Mouse (Mus musculus) lung, embryonic 16.5 days (tissue): ENCODE measurements at regions not wholly inside any gene's neighbourhood (a gene's known extent, or its start where the extent isn't known, plus 50 kb on each side); places are given as distances from the start of the nearest gene placed in this dataset.

Experiments
- ATAC-seq: fragments of 200-750 bp; cut with Nextera tagmentation; 2 replicates; pipeline ENCODE4 v1.8.0; 2017; ENCODE audit warnings: low read depth, mild to moderate bottlenecking, moderate library complexity
- H3K27ac ChIP-seq: fragments of 300-500 bp; sonication (generic); 2 replicates; pipeline ENCODE4 v1.5.1; 2014; ENCODE audit warnings: mild to moderate bottlenecking, control low read depth, low read length
- H3K27me3 ChIP-seq: fragments of 300-500 bp; sonication (generic); 2 replicates; pipeline ENCODE4 v1.6.1; 2014; ENCODE audit warnings: low read depth, low read length, mixed read lengths; ENCODE audit not compliant: control insufficient read depth, insufficient read depth
- H3K36me3 ChIP-seq: fragments of 300-500 bp; sonication (generic); 2 replicates; pipeline ENCODE4 v1.6.1; 2014; ENCODE audit warnings: low read length; ENCODE audit not compliant: control insufficient read depth, insufficient read depth
- H3K4me1 ChIP-seq: fragments of 300-500 bp; sonication (generic); replicated peaks from 2 replicates; pipeline ENCODE4 v1.6.1; 2014; ENCODE audit warnings: low read length, mixed read lengths; ENCODE audit not compliant: control insufficient read depth, insufficient read depth
- H3K4me2 ChIP-seq: fragments of 300-500 bp; sonication (generic); 2 replicates; pipeline ENCODE4 v1.6.1; 2014; ENCODE audit warnings: low read depth, low read length, control low read depth
- H3K4me3 ChIP-seq: fragments of 300-500 bp; sonication (generic); 2 replicates; pipeline ENCODE4 v1.5.1; 2014; ENCODE audit warnings: mild to moderate bottlenecking, low read length, control low read depth
- H3K9ac ChIP-seq: fragments of 300-500 bp; sonication (generic); 2 replicates; pipeline ENCODE4 v1.6.1; 2014; ENCODE audit warnings: low read length, control low read depth
- H3K9me3 ChIP-seq: fragments of 300-500 bp; sonication (generic); 2 replicates; pipeline ENCODE4 v1.6.1; 2016; ENCODE audit warnings: low read length; ENCODE audit not compliant: control insufficient read depth
- WGBS: fragments of 180-500 bp; shearing (Covaris S2); extraction: QIAGEN DNeasy Blood & Tissue Kit; methylation state at CpG from one replicate; pipeline ENCODE4 v1.1.7; 2014; 5-methylcytosine and 5-hydroxymethylcytosine counted together

DNA sequence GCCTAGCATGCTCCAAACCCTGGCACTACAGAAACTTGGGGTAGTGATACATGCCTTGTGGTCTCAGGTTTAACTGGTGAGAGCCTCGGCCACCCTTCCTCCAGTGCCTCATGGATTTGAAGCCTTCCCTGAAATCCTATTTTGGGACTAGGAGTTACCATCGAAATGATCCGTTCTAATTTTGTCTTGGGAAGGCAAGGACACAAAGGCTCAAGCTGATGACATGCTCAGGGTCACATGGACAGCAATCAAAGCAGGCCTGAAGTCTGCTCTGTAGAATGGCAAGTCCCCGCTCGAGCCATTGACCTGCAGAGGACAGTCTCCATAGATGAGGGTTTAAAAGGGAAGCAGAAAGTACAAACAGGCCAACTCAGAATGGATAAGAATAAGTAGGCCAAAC lies 147.8 kb upstream of the Rpl34 start:
- Histone ChIP-seq H3K9me3 (no peaks in the 10 kb centered on the region), H3K27me3 (no peaks in the 10 kb centered on the region), H3K4me2 (no peak overlapping the region), H3K4me3 (no peak overlapping the region), H3K27ac (no peak overlapping the region), H3K4me1 (no peaks in the 10 kb centered on the region; the same call in 1 of the 2 replicates), H3K36me3 (no peaks in the 10 kb centered on the region), H3K9ac (no peak overlapping the region)
- no peak for ATAC-seq
- WGBS = 88% methylated on average over 5 of the region's 5 CpGs

GRCm38 (mm10) chr3:130873745-130874144 lies 143.5 kb upstream of the Rpl34 start:
- no peak overlapping the region for H3K27ac ChIP-seq
- no peaks in the 10 kb centered on the region for H3K36me3 ChIP-seq
- no peak for ATAC-seq
- H3K9ac ChIP-seq = no peak overlapping the region
- WGBS = 64% methylated on average over 11 of the region's 11 CpGs
- no peak overlapping the region for H3K4me3 ChIP-seq
- no peaks in the 10 kb centered on the region for H3K27me3 ChIP-seq
- H3K4me1 ChIP-seq = no peaks in the 10 kb centered on the region
- H3K4me2 ChIP-seq = no peak overlapping the region
- H3K9me3 ChIP-seq = no peaks in the 10 kb centered on the region

DNA sequence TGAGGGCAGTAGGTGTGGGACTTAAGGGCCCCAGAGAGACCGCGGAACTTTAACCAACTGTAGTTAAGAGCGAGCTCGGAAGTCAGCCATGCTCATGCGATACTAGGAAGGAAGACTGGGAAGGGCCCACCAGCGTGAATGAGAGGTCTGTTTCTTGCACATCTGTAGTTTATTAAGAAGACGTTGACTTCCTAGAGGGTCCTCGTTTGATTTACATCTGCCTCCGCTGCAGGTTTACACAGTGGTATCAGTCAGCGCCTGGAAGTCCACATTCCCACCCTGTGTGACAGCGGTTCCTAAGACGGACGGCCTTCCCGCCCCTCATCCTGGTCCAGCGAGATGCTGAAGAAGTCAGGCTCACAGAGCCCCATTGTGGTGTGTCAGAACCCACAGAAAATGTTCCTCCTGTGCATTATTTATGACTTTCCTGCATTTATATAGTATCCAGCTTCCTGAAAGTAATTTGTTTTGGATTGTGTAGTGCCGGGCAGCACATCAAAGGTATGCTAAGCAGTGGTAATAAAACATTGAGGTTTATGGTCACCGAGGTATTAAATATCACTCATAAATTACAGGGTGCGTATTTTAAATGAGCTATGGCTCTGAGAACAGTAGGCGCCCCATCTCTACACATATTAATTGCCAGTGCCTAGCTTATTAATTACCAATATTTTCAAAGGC lies 136.9 kb upstream of the Rpl34 start:
- Histone ChIP-seq H3K4me3 (no peak overlapping the region), H3K4me2 (no peak overlapping the region), H3K27me3 (no peaks in the 10 kb centered on the region), H3K9ac (no peak overlapping the region), H3K4me1 (no peaks in the 10 kb centered on the region), H3K36me3 (no peaks in the 10 kb centered on the region), H3K9me3 (no peaks in the 10 kb centered on the region), H3K27ac (no peak overlapping the region)
- 55% methylated on average over 19 of the region's 19 CpGs for WGBS
- no peak for ATAC-seq

DNA sequence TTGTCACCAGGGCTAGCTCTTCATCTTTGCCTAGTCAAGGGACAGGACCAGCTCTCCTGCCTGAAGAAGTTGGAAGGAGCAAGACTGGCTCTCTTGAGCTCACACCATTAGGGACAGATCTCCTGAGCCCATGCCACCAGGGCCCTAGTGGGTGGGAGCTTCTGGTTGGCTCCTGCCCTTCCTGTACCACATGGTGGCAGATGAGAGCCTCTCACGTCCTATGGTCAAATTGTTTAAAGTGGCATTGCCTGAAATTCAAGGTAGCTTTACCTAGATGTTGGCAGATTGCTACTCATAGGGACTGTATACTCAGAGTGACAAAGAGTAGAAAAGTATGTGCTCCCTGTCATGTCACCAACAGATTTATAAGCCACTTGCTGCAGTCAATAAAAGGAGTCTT lies 134.6 kb upstream of the Rpl34 start:
- 61% methylated on average over 1 of the region's 1 CpGs for WGBS
- H3K36me3 ChIP-seq = no peaks in the 10 kb centered on the region

GRCm38 (mm10) chr3:130863376-130863775 lies 133.2 kb upstream of the Rpl34 start:
- H3K4me3 ChIP-seq = no peak overlapping the region
- H3K27ac ChIP-seq = no peak overlapping the region
- 0 out of 2 replicates have a peak, but pooled peaks cover 4% of the 10 kb centered on the region for H3K4me1 ChIP-seq
- no peak overlapping the region for H3K4me2 ChIP-seq
- no peaks in the 10 kb centered on the region for H3K36me3 ChIP-seq
- no peaks in the 10 kb centered on the region for H3K27me3 ChIP-seq
- 87% methylated on average over 5 of the region's 5 CpGs for WGBS
- no peak overlapping the region for H3K9ac ChIP-seq
- ATAC-seq = no peak
- no peaks in the 10 kb centered on the region for H3K9me3 ChIP-seq

More for the DNA sequence above, 134.6 kb upstream of the Rpl34 start:
- no peak for ATAC-seq
- Histone ChIP-seq H3K4me1 (0 out of 2 replicates have a peak, but pooled peaks cover 3% of the 10 kb centered on the region), H3K4me3 (no peak overlapping the region), H3K27ac (no peak overlapping the region), H3K4me2 (no peak overlapping the region), H3K9ac (no peak overlapping the region), H3K9me3 (no peaks in the 10 kb centered on the region), H3K27me3 (no peaks in the 10 kb centered on the region)

DNA sequence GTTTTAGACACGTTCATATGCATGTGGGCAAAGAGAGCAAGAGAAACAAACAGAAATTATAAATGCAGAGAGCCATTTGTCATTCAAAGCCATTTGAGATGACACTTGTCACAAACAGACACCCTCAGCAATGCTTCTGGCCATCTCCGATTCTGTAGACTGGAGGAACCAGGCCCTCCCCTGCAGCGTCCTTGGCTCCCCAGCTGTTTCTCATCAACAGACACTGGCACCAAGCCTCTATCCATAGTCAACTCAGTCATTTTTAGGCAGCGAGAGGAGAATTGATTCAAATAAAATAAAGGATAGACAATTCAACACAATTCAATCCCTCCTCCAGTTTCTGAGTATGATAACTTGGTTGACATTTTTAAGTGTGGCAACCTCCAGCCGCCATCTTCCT lies 130.1 kb upstream of the Rpl34 start:
- 51% methylated on average over 5 of the region's 5 CpGs for WGBS
- H3K4me1 ChIP-seq = 0 out of 2 replicates have a peak, but pooled peaks cover 4% of the 10 kb centered on the region
- ATAC-seq = peak; percentile 96

GRCm38 (mm10) chr3:130853866-130854265 lies 123.7 kb upstream of the Rpl34 start:
- Histone ChIP-seq H3K36me3 (no peaks in the 10 kb centered on the region), H3K9me3 (no peaks in the 10 kb centered on the region), H3K27ac (no peak overlapping the region), H3K9ac (no peak overlapping the region), H3K4me1 (no peaks in the 10 kb centered on the region; the same call in 1 of the 2 replicates), H3K4me2 (no peak overlapping the region), H3K4me3 (no peak overlapping the region), H3K27me3 (no peaks in the 10 kb centered on the region)
- no peak for ATAC-seq
- 72% methylated on average over 9 of the region's 9 CpGs for WGBS

More for the DNA sequence above, 130.1 kb upstream of the Rpl34 start:
- Histone ChIP-seq H3K27me3 (no peaks in the 10 kb centered on the region), H3K4me3 (no peak overlapping the region), H3K4me2 (no peak overlapping the region), H3K9ac (no peak overlapping the region), H3K9me3 (no peaks in the 10 kb centered on the region), H3K36me3 (no peaks in the 10 kb centered on the region), H3K27ac (0 out of 2 replicates have a peak overlapping the region, but pooled peaks have one; percentile 41)

DNA sequence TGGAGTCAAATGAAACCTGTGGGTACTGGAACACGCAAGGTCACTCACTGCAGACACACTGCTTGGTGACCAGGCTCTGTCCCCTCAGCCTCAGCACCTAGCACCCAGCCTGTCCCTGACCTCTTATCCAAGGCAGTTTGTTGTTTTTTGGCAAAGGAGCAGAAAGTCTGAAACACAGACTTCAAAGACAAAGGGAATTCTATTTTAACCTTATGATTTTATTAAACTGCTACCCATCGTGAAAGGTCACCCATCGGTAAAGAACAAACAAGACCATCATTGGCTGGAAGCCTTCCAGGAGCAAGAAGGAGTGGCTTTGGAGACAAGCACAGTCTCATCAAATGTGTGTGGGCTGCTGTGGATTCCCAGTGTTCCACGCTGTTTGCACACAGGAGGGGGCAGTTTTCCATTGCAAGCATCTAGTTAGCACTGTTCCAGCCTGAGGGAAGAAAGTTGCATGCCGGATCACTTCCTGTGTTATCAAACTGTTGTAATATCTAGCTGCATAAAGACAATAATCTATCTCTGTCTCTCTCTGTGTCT lies 120.6 kb upstream of the Rpl34 start:
- Histone ChIP-seq H3K9ac (no peak overlapping the region), H3K36me3 (no peaks in the 10 kb centered on the region), H3K4me3 (no peak overlapping the region), H3K4me1 (no peaks in the 10 kb centered on the region; the same call in 1 of the 2 replicates), H3K4me2 (no peak overlapping the region), H3K27me3 (no peaks in the 10 kb centered on the region), H3K9me3 (no peaks in the 10 kb centered on the region), H3K27ac (no peak overlapping the region)
- peak; percentile 61; the same call in 1 of the 2 replicates for ATAC-seq
- 30% methylated on average over 5 of the region's 5 CpGs for whole genome bisulfite sequencing

GRCm38 (mm10) chr3:130841755-130842154 lies 111.6 kb upstream of the Rpl34 start:
- Histone ChIP-seq H3K36me3 (no peaks in the 10 kb centered on the region), H3K9me3 (no peaks in the 10 kb centered on the region), H3K27me3 (no peaks in the 10 kb centered on the region), H3K9ac (no peak overlapping the region), H3K27ac (no peak overlapping the region), H3K4me1 (0 out of 2 replicates have a peak, but pooled peaks cover 2% of the 10 kb centered on the region), H3K4me2 (no peak overlapping the region), H3K4me3 (no peak overlapping the region)
- ATAC-seq = no peak
- WGBS = 71% methylated on average over 1 of the region's 1 CpGs
